In genomic region chr16:21389316-21389715, GRCm38 (mm10) we compare ENCODE assay signal across 11 mouse cellular contexts. TPM values are rescaled to one million over a fixed set of nuclear protein-coding genes. Genes with fewer than 3 reads are reported as not detected.
DNase-seq lines count a peak whose midpoint lies in the region; ATAC-seq and TF ChIP-seq lines count a peak whose summit lies in the region.
"Had no signal": no experiment of that assay in that cellular context is flagged by ENCODE, and none has a peak within 500 bp of the region (broad histone marks: within the 10 kb centered on the region; RNA-seq: fewer than 3 reads in every experiment).

No protein-coding gene starts in this region.

- peak; percentile 13 for DNase-seq in left cerebral cortex, postnatal 4 days
- DNase-seq in left cerebral cortex, adult 18-20 months (ENCODE audit: low spot score in 2 of 2): no peak
- no peak for DNase-seq in embryonic facial prominence, embryonic 10.5 days (ENCODE audit: low spot score)
- DNase-seq in kidney, postnatal 0 days (ENCODE audit: low spot score): peak; percentile 45
- peak; percentile 58 for DNase-seq in ovary, postnatal 36 days (ENCODE audit: low spot score)
- no peak for DNase-seq in layer of hippocampus, adult 11-12 months (ENCODE audit: low spot score)
- DNase-seq in right cerebral cortex, adult 2 months (ENCODE audit: low spot score in 2 of 2): no peak
- DNase-seq: cerebellum, adult 18-20 months had no signal

- H3K27me3 ChIP-seq in embryonic facial prominence, embryonic 10.5 days (replicated peaks; ENCODE audit: low read depth, poor library complexity, severe bottlenecking): 0 out of 2 replicates have a peak, but pooled peaks cover 5% of the 10 kb centered on the region
- H3K27me3 ChIP-seq in kidney, postnatal 0 days (ENCODE audit: insufficient read depth, low read length): no peaks in the 10 kb centered on the region
- H3K27me3 ChIP-seq: limb, embryonic 15.5 days had no signal

- WGBS in embryonic facial prominence, embryonic 10.5 days: 38% methylated on average over 3 of the region's 3 CpGs
- WGBS in kidney, postnatal 0 days: 45% methylated on average over 3 of the region's 3 CpGs

- intact Hi-C loops in left cerebral cortex, postnatal 4 days (cut with DNase I): no loop called here

- H3K27ac ChIP-seq in embryonic facial prominence, embryonic 10.5 days (replicated peaks): peak overlapping the region; percentile 36; the same call in 1 of the 2 replicates
- no peak overlapping the region for H3K27ac ChIP-seq in kidney, postnatal 0 days
- H3K27ac ChIP-seq: limb, embryonic 15.5 days had no signal

- no peaks in the 10 kb centered on the region for H3K36me3 ChIP-seq in embryonic facial prominence, embryonic 10.5 days (replicated peaks)
- H3K36me3 ChIP-seq in kidney, postnatal 0 days (ENCODE audit: insufficient read depth, low read length): no peaks in the 10 kb centered on the region
- H3K36me3 ChIP-seq: G1E; limb, embryonic 15.5 days had no signal

- peaks cover 85% of the 10 kb centered on the region for H3K4me1 ChIP-seq in embryonic facial prominence, embryonic 10.5 days
- H3K4me1 ChIP-seq in kidney, postnatal 0 days (replicated peaks; ENCODE audit: insufficient read depth, low read length): no peaks in the 10 kb centered on the region

- no peaks in the 10 kb centered on the region for H3K9me3 ChIP-seq in embryonic facial prominence, embryonic 10.5 days
- H3K9me3 ChIP-seq in kidney, postnatal 0 days (replicated peaks; ENCODE audit: low read length): no peaks in the 10 kb centered on the region
- H3K9me3 ChIP-seq: G1E; limb, embryonic 15.5 days had no signal

- no peak for ATAC-seq in kidney, postnatal 0 days (replicated peaks; ENCODE audit: low FRiP score, low read depth)
- ATAC-seq: hindbrain, embryonic 16.5 days had no signal

- no peak for TF ChIP-seq CTCF in kidney, postnatal 0 days (IDR thresholded peaks at IDR 0.05; ENCODE audit: low read depth)

- no peak overlapping the region for H3K9ac ChIP-seq in kidney, postnatal 0 days (ENCODE audit: low read depth, low read length)
- H3K9ac ChIP-seq: limb, embryonic 15.5 days had no signal

- no peak overlapping the region for H3K4me2 ChIP-seq in kidney, postnatal 0 days (ENCODE audit: low read length)
- H3K4me2 ChIP-seq: limb, embryonic 15.5 days had no signal

- no peak overlapping the region for H3K4me3 ChIP-seq in embryonic facial prominence, embryonic 10.5 days
- no peak overlapping the region for H3K4me3 ChIP-seq in kidney, postnatal 0 days (replicated peaks; ENCODE audit: low read depth, low read length)
- H3K4me3 ChIP-seq: limb, embryonic 15.5 days had no signal

RNA-seq across cellular contexts. Expression of gene Vps8, which starts 33.6 kb away (rescaled TPM):
- 10 to 100 TPM; 58.6 to 70.0 TPM for total RNA-seq in left cerebral cortex, postnatal 4 days (2021)
- total RNA-seq in left cerebral cortex, adult 18-20 months (2021): 10 to 100 TPM; 56.1 to 58.1 TPM
- 16.4 and 16.6 TPM in 2 replicates for polyA plus RNA-seq in embryonic facial prominence, embryonic 10.5 days (2016; fragmentation: Nextera tagmentation; extraction: Ambion mirVana)
- 28.8 and 34.4 TPM in 2 replicates for polyA plus RNA-seq in kidney, postnatal 0 days (2015; fragmentation: Nextera tagmentation; extraction: Ambion mirVana)

Comparison
In these comparisons a context has a peak if more than half of its experiments do, and no peak if none do; other contexts are left out.
1. DNase-seq: peak in left cerebral cortex, postnatal 4 days (single experiment), kidney, postnatal 0 days (single experiment) and ovary, postnatal 36 days (single experiment); none in left cerebral cortex, adult 18-20 months (0 of 2), embryonic facial prominence, embryonic 10.5 days (single experiment), layer of hippocampus, adult 11-12 months (single experiment) and right cerebral cortex, adult 2 months (0 of 2).